Mouse (Mus musculus) hindbrain, postnatal 0 days (tissue): ENCODE measurements around the gene Akr7a5. TPM values are rescaled to one million over a fixed set of nuclear protein-coding genes. Genes with fewer than 3 reads are reported as not detected.

Source experiments
- ATAC-seq: fragments of 200-750 bp; cut with Nextera tagmentation; 2 replicates; pipeline ENCODE4 v1.8.0; 2017; ENCODE audit warnings: mild to moderate bottlenecking, moderate TSS enrichment, moderate library complexity
- DNase-seq: peaks from one replicate; pipeline ENCODE4 v3.0.0-alpha.2; 2015; ENCODE audit warnings: low spot score
- H3K27ac ChIP-seq: fragments of 300-500 bp; sonication (generic); 2 replicates; pipeline ENCODE4 v1.5.1; 2014; ENCODE audit warnings: mild to moderate bottlenecking
- H3K27me3 ChIP-seq: fragments of 300-500 bp; sonication (generic); 2 replicates; pipeline ENCODE4 v1.6.1; 2014; ENCODE audit warnings: low read length, mixed read lengths; ENCODE audit not compliant: insufficient read depth
- H3K36me3 ChIP-seq: fragments of 300-500 bp; sonication (generic); 2 replicates; pipeline ENCODE4 v1.6.1; 2014; ENCODE audit warnings: low read length, mixed read lengths; ENCODE audit not compliant: insufficient read depth
- H3K4me1 ChIP-seq: fragments of 300-500 bp; sonication (generic); 2 replicates; pipeline ENCODE4 v1.6.1; 2014; ENCODE audit warnings: antibody characterized with exemption, low read length, mixed read lengths; ENCODE audit not compliant: insufficient read depth
- H3K4me2 ChIP-seq: fragments of 300-500 bp; sonication (generic); 2 replicates; pipeline ENCODE4 v1.6.1; 2014; ENCODE audit warnings: low read depth, mild to moderate bottlenecking, low read length, moderate library complexity, mixed read lengths
- H3K4me3 ChIP-seq: fragments of 300-500 bp; sonication (generic); 2 replicates; pipeline ENCODE4 v1.5.1; 2014; ENCODE audit warnings: low read length
- H3K9ac ChIP-seq: fragments of 300-500 bp; sonication (generic); replicated peaks from 2 replicates; pipeline ENCODE4 v1.6.1; 2014; ENCODE audit warnings: mild to moderate bottlenecking, low read length, moderate library complexity, mixed read lengths
- H3K9me3 ChIP-seq: fragments of 300-500 bp; sonication (generic); 2 replicates; pipeline ENCODE4 v1.6.1; 2016; ENCODE audit warnings: low read length, mixed read lengths
- CTCF ChIP-seq: IDR thresholded peaks from 2 replicates; pipeline ENCODE4 v1.5.1; 2016; ENCODE audit warnings: antibody characterized with exemption, control low read depth, low read depth
- WGBS: fragments of 180-500 bp; shearing (Covaris S2); extraction: QIAGEN DNeasy Blood & Tissue Kit; methylation state at CpG from one replicate; pipeline ENCODE4 v1.1.7; 2014; 5-methylcytosine and 5-hydroxymethylcytosine counted together
- polyA plus RNA-seq: library from polyadenylated mRNA; unstranded; fragments of >200 nt; fragmentation: Nextera tagmentation; extraction: Ambion mirVana; gene quantifications from 2 replicates; pipeline ENCODE4 v1.2.1, GENCODE M21; 2015
- total RNA-seq: library from RNA; depleted of rRNA; stranded (reverse); fragments of >200 nt; gene quantifications from 2 replicates; pipeline ENCODE4 v1.2.3, GENCODE M21; 2014

Akr7a5 gene
- total and polyA plus RNA-seq, 2 experiments from 2014 or later, result 58.5 to 67.6 TPM

- Histone ChIP-seq H3K9ac (no peak overlapping the region), H3K4me1 (no peaks in the 10 kb centered on the region), H3K27me3 (no peaks in the 10 kb centered on the region), H3K9me3 (no peaks in the 10 kb centered on the region), H3K4me2 (no peak overlapping the region), H3K4me3 (no peak overlapping the region), H3K27ac (no peak overlapping the region), H3K36me3 (peaks cover 7% of the 10 kb centered on the region; the same call in 1 of the 2 replicates)
- TF ChIP-seq CTCF, result no peak
- ATAC-seq (no peak), DNase-seq (peak; percentile 45)
- WGBS, result 80% methylated on average over 4 of the region's 4 CpGs
Observed at GRCm38 (mm10) chr4:139297566-139297965, 13.0 kb upstream of the Akr7a5 start.

- ATAC-seq (peak; percentile 18; the same call in 1 of the 2 replicates), DNase-seq (peak; percentile 55)
- 72% methylated on average over 12 of the region's 12 CpGs for WGBS
- Histone ChIP-seq H3K4me2 (no peak overlapping the region), H3K9ac (no peak overlapping the region), H3K27me3 (no peaks in the 10 kb centered on the region), H3K27ac (no peak overlapping the region), H3K4me3 (no peak overlapping the region), H3K4me1 (no peaks in the 10 kb centered on the region), H3K36me3 (peaks cover 7% of the 10 kb centered on the region; the same call in 1 of the 2 replicates), H3K9me3 (no peaks in the 10 kb centered on the region)
- TF ChIP-seq CTCF, result no peak
Observed at GRCm38 (mm10) chr4:139298671-139299366, 11.7 kb upstream of the Akr7a5 start.

DNA sequence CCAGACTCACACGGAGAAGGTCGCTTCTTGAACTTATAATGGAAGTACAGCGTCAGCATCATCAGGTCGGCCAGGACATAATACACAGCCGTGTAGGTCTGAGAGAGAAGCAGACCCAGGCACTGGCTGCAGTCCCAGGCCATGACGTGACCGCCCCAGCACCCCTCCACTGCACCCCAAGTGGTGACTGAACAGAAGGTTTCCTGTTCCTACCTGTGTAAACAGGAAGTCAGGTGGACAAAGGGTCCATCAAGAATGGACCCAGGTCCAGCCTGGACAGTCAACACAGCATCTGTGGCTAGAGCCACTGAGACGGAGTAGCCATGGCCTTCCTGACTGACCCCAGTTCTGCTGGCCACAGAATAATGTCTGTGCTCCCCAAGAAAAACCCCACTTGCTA, 8.8 kb upstream of the Akr7a5 start:
- peaks cover 7% of the 10 kb centered on the region for H3K36me3 ChIP-seq
- no peak for ATAC-seq

GRCm38 (mm10) chr4:139302241-139302640, 8.3 kb upstream of the Akr7a5 start:
- Histone ChIP-seq H3K36me3 (peaks cover 7% of the 10 kb centered on the region), H3K9ac (no peak overlapping the region), H3K27ac (no peak overlapping the region), H3K9me3 (no peaks in the 10 kb centered on the region), H3K27me3 (no peaks in the 10 kb centered on the region), H3K4me3 (no peak overlapping the region), H3K4me1 (no peaks in the 10 kb centered on the region), H3K4me2 (no peak overlapping the region)
- no peak for TF ChIP-seq CTCF
- 63% methylated on average over 5 of the region's 5 CpGs for WGBS
- DNase-seq (no peak), ATAC-seq (no peak)

More for the DNA sequence above, 8.8 kb upstream of the Akr7a5 start:
- no peak overlapping the region for H3K9ac ChIP-seq
- no peaks in the 10 kb centered on the region for H3K4me1 ChIP-seq
- DNase-seq, result no peak
- no peak for TF ChIP-seq CTCF
- H3K9me3 ChIP-seq, result no peaks in the 10 kb centered on the region
- no peak overlapping the region for H3K4me2 ChIP-seq
- H3K27me3 ChIP-seq, result no peaks in the 10 kb centered on the region
- H3K27ac ChIP-seq, result no peak overlapping the region
- WGBS, result 93% methylated on average over 8 of the region's 8 CpGs
- H3K4me3 ChIP-seq, result no peak overlapping the region

DNA sequence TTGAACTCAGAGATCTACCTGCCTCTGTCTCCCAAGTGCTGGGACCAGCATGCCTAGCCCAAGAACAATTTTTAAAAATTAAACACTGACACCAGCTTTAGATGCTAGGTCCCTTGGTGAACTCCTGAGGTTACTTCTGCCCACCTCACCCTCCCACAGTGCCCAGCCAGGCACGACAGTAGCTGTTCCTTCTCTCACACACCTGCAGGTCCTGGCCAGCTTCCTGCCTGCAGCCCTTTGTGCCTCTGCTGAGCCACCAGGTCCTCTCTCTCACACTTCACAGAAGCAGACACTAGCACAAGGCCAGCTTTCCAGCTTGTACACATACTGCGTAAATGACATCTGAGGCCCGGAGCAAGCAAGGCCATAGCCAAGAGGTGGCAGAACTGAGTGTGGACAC, 5.0 kb upstream of the Akr7a5 start:
- Histone ChIP-seq H3K36me3 (peaks cover 7% of the 10 kb centered on the region), H3K9me3 (no peaks in the 10 kb centered on the region), H3K4me3 (no peak overlapping the region), H3K9ac (no peak overlapping the region), H3K4me2 (no peak overlapping the region), H3K4me1 (peaks cover 5% of the 10 kb centered on the region), H3K27me3 (no peaks in the 10 kb centered on the region), H3K27ac (no peak overlapping the region)
- DNase-seq, result no peak
- no peak for ATAC-seq
- TF ChIP-seq CTCF, result no peak
- 86% methylated on average over 3 of the region's 3 CpGs for WGBS

- peaks cover 15% of the 10 kb centered on the region for H3K4me1 ChIP-seq
- no peaks in the 10 kb centered on the region; the same call in 1 of the 2 replicates for H3K36me3 ChIP-seq
- H3K9me3 ChIP-seq, result no peaks in the 10 kb centered on the region
- ATAC-seq (no peak), DNase-seq (no peak)
- H3K4me2 ChIP-seq, result no peak overlapping the region
- 77% methylated on average over 5 of the region's 5 CpGs for WGBS
- no peak for TF ChIP-seq CTCF
- no peaks in the 10 kb centered on the region for H3K27me3 ChIP-seq
- no peak overlapping the region for H3K27ac ChIP-seq
- H3K4me3 ChIP-seq, result no peak overlapping the region
- H3K9ac ChIP-seq, result no peak overlapping the region
Observed at GRCm38 (mm10) chr4:139307916-139308315, 2.6 kb upstream of the Akr7a5 start.

- Histone ChIP-seq H3K4me1 (peaks cover 15% of the 10 kb centered on the region), H3K9me3 (no peaks in the 10 kb centered on the region), H3K27ac (peak overlapping the region; percentile 80), H3K27me3 (no peaks in the 10 kb centered on the region), H3K36me3 (peaks cover 7% of the 10 kb centered on the region), H3K4me2 (peak overlapping the region; percentile 97), H3K4me3 (peak overlapping the region; percentile 88), H3K9ac (peak overlapping the region; percentile 80)
- 26% methylated on average over 6 of the region's 6 CpGs for WGBS
- ATAC-seq, result no peak
- peak; percentile 49 for TF ChIP-seq CTCF
- peak; percentile 21 for DNase-seq
Observed at GRCm38 (mm10) chr4:139309651-139310050, 893 bp upstream of the Akr7a5 start.
